Mouse (Mus musculus) ES-E14 (cell line): ENCODE results near the gene Dock6.

Experiments
- CHD2 ChIP-seq: IDR thresholded peaks from 2 replicates; pipeline ENCODE4 v1.6.1; 2014; ENCODE audit warnings: mild to moderate bottlenecking, low read depth, low read length, inconsistent platforms
- HCFC1 ChIP-seq: IDR thresholded peaks from 2 replicates; pipeline ENCODE4 v1.6.1; 2012; ENCODE audit warnings: low read length, inconsistent platforms, borderline replicate concordance; ENCODE audit not compliant: insufficient read depth
- ZNF384 ChIP-seq: IDR thresholded peaks from 2 replicates; pipeline ENCODE4 v1.6.1; 2012; ENCODE audit warnings: low read depth, low read length, inconsistent platforms

DNA sequence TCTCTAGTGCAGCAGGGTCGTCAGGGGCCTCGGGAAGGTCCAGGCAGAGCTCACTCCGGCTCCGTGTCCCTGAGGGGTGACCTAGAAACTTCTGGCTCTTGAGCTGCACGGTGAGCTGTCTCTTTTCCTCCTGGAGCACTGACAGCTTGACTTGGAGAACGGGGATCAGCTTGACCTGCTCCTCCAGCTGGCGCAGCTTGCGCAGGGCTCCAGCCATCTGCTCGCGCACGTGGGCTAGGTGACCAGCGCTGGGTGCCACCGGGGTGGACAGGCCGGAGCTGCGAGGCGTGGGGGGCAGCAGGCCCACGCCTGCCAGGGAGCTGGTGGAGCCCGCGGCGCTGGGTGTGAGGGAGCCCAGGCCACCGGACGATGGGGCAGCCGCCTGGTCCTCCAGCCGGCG lies 57.5 kb downstream of the Dock6 start:
- no peak for TF ChIP-seq HCFC1
- no peak for TF ChIP-seq ZNF384
- no peak for TF ChIP-seq CHD2
